Mouse (Mus musculus): ENCODE measurements around the gene Capzb. TPM values are rescaled to one million over a fixed set of nuclear protein-coding genes. Genes with fewer than 3 reads are reported as not detected.
A peak's percentile ranks its signal among the peaks of the same experiment; 100 is the strongest.

The Capzb gene
- polyA plus RNA-seq, 2 experiments: 198 to 284 TPM

DNA sequence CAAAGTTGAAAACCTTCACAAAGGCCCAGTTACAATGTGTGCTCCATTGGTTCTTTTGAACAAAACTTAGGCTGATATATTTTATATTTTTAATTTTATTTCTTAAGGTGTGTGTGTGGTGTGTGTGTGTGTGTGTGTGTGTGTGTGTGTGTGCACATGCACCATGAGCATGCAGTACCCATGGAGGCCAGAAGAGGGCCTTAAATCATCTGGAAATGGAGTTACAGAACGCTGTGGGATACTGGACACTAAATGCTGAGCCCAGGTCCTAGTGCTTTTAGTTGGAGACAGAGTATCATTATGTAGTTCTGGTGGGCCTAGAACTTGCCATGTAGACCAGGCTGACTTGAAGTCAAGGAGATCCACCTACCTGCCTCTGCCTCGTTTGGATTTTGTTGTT lies 13.5 kb upstream of the Capzb start:
- WGBS: 83% methylated on average over 2 of the region's 2 CpGs
- no peaks in the 10 kb centered on the region for H3K27me3 ChIP-seq (ENCODE audit: control insufficient read depth, insufficient read depth, low read length)
- no peak overlapping the region for H3K4me3 ChIP-seq (replicated peaks; ENCODE audit: low read length)
- H3K4me2 ChIP-seq (replicated peaks; ENCODE audit: low read depth, low read length, severe bottlenecking): no peak overlapping the region
- TF ChIP-seq POLR2A (IDR thresholded peaks at IDR 0.05; ENCODE audit: borderline replicate concordance, extremely low read depth, insufficient read depth, insufficient read length): no peak
- ATAC-seq (ENCODE audit: low FRiP score, low read depth) (no peak), DNase-seq (ENCODE audit: low spot score) (no peak)
- no peak overlapping the region for H3K9ac ChIP-seq (ENCODE audit: low read depth, low read length, severe bottlenecking)
- no peaks in the 10 kb centered on the region for H3K36me3 ChIP-seq (ENCODE audit: control insufficient read depth, insufficient read depth, low read length)
- H3K9me3 ChIP-seq (ENCODE audit: control insufficient read depth, low read length): no peaks in the 10 kb centered on the region
- H3K4me1 ChIP-seq (ENCODE audit: control insufficient read depth, insufficient read depth, low read length): peaks cover 15% of the 10 kb centered on the region
- no peak overlapping the region for H3K27ac ChIP-seq (replicated peaks; ENCODE audit: low read depth, low read length)

- Histone ChIP-seq H3K4me1 (ENCODE audit: control insufficient read depth, insufficient read depth, low read length) (peaks cover 10% of the 10 kb centered on the region), H3K36me3 (ENCODE audit: control insufficient read depth, insufficient read depth, low read length) (no peaks in the 10 kb centered on the region), H3K4me3 (replicated peaks; ENCODE audit: low read length) (no peak overlapping the region), H3K27me3 (ENCODE audit: control insufficient read depth, insufficient read depth, low read length) (no peaks in the 10 kb centered on the region), H3K9me3 (ENCODE audit: control insufficient read depth, low read length) (no peaks in the 10 kb centered on the region), H3K27ac (replicated peaks; ENCODE audit: low read depth, low read length) (no peak overlapping the region), H3K9ac (ENCODE audit: low read depth, low read length, severe bottlenecking) (no peak overlapping the region), H3K4me2 (replicated peaks; ENCODE audit: low read depth, low read length, severe bottlenecking) (no peak overlapping the region)
- TF ChIP-seq POLR2A (IDR thresholded peaks at IDR 0.05; ENCODE audit: borderline replicate concordance, extremely low read depth, insufficient read depth, insufficient read length): no peak
- DNase-seq (ENCODE audit: low spot score) (peak; percentile 37), ATAC-seq (ENCODE audit: low FRiP score, low read depth) (peak; percentile 36; the same call in 1 of the 2 replicates)
- 63% methylated on average over 17 of the region's 17 CpGs for WGBS
These were observed 12.7 kb upstream of the Capzb start for GRCm38 (mm10) chr4:139179731-139180625.

DNA sequence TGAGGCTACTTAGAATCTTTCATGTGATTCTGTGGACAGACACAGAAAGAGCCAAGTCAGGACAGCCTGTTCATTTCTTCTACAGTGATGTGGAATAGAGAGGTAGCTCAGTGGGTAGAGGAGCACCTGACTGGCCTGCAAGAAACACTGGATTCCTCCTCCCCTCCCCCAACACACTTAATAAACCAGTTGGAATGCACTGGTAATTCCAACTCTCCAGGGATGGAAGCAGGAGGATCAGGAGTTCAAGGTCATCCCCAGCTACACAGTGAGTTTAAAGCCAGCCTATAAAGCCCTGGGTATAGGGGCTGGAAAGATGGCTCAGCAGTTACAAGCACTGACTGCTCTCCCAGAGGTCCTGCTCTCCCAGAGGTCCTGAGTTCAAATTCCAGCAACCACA lies 10.2 kb upstream of the Capzb start:
- no peak for ATAC-seq (ENCODE audit: low FRiP score, low read depth)
- Histone ChIP-seq H3K4me2 (replicated peaks; ENCODE audit: low read depth, low read length, severe bottlenecking) (no peak overlapping the region), H3K4me1 (ENCODE audit: control insufficient read depth, insufficient read depth, low read length) (no peaks in the 10 kb centered on the region), H3K36me3 (ENCODE audit: control insufficient read depth, insufficient read depth, low read length) (no peaks in the 10 kb centered on the region), H3K9ac (ENCODE audit: low read depth, low read length, severe bottlenecking) (no peak overlapping the region), H3K4me3 (replicated peaks; ENCODE audit: low read length) (no peak overlapping the region), H3K27ac (replicated peaks; ENCODE audit: low read depth, low read length) (no peak overlapping the region), H3K9me3 (ENCODE audit: control insufficient read depth, low read length) (no peaks in the 10 kb centered on the region), H3K27me3 (ENCODE audit: control insufficient read depth, insufficient read depth, low read length) (no peaks in the 10 kb centered on the region)
- no peak for DNase-seq (ENCODE audit: low spot score)
- no peak for TF ChIP-seq POLR2A (IDR thresholded peaks at IDR 0.05; ENCODE audit: borderline replicate concordance, extremely low read depth, insufficient read depth, insufficient read length)

DNA sequence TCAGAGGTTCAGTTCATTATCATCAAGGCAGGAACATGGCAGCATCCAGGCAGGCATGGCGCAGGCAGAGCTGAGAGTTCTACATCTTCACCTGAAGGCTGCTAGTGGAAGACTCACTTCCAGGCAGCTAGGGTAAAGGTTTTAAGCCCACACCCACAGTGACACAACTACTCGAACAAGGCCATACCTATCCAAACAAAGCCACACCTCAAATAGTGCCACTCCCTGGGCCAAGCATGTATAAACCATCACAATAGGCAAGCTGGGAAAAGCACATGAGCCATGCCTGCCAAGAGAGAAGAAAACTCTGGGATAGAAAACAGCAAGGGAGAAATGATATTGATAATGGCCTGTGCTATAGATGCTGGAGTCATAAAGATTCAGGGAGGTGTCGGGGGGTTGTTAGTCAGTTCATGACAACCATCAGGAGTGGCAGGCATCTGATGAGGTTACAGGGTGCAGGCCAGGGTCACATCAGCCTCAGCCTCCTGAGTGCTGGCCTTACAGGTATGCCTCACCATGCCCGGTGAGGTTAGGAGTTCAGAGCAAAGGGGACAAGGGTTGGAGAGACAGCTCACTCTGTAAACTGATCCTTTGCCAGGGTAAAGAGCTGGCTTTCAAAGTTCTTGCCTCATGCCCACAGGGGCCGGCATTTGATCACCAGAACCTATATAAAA lies 6.8 kb upstream of the Capzb start:
- H3K4me2 ChIP-seq (replicated peaks; ENCODE audit: low read depth, low read length, severe bottlenecking): no peak overlapping the region
- no peak for TF ChIP-seq POLR2A (IDR thresholded peaks at IDR 0.05; ENCODE audit: borderline replicate concordance, extremely low read depth, insufficient read depth, insufficient read length)
- H3K27ac ChIP-seq (replicated peaks; ENCODE audit: low read depth, low read length): no peak overlapping the region
- no peak for ATAC-seq (ENCODE audit: low FRiP score, low read depth)
- no peak for DNase-seq (ENCODE audit: low spot score)
- no peak overlapping the region for H3K9ac ChIP-seq (ENCODE audit: low read depth, low read length, severe bottlenecking)
- WGBS: 81% methylated on average over 5 of the region's 5 CpGs
- no peaks in the 10 kb centered on the region for H3K27me3 ChIP-seq (ENCODE audit: control insufficient read depth, insufficient read depth, low read length)
- no peaks in the 10 kb centered on the region for H3K4me1 ChIP-seq (ENCODE audit: control insufficient read depth, insufficient read depth, low read length)
- no peaks in the 10 kb centered on the region for H3K36me3 ChIP-seq (ENCODE audit: control insufficient read depth, insufficient read depth, low read length)
- H3K9me3 ChIP-seq (ENCODE audit: control insufficient read depth, low read length): no peaks in the 10 kb centered on the region
- H3K4me3 ChIP-seq (replicated peaks; ENCODE audit: low read length): no peak overlapping the region

DNA sequence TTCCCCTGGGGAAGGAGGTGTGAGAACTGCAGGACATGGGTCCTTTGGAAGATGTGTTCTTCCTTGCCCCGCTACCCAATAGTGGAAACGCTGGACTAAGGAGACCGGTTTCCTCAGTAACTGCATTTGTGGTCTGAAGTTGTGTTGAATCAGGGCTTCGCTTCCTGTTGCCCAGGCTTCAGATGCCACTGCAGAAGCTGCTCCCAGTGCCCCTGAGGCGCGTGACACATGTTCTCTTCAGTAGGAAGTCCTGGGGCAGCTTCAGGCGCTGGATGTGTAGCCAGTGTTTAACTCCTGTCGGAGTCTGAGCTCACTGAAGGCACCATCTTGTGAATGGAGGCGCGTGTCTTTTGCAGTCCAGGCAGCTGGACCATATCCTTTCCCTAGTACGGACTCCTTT lies 4.8 kb upstream of the Capzb start:
- no peaks in the 10 kb centered on the region for H3K27me3 ChIP-seq (ENCODE audit: control insufficient read depth, insufficient read depth, low read length)
- no peak for ATAC-seq (ENCODE audit: low FRiP score, low read depth)
- TF ChIP-seq POLR2A (IDR thresholded peaks at IDR 0.05; ENCODE audit: borderline replicate concordance, extremely low read depth, insufficient read depth, insufficient read length): no peak

More for the DNA sequence above, 4.8 kb upstream of the Capzb start:
- no peaks in the 10 kb centered on the region for H3K36me3 ChIP-seq (ENCODE audit: control insufficient read depth, insufficient read depth, low read length)
- WGBS: 88% methylated on average over 11 of the region's 11 CpGs
- DNase-seq (ENCODE audit: low spot score): no peak
- H3K27ac ChIP-seq (replicated peaks; ENCODE audit: low read depth, low read length): no peak overlapping the region
- no peak overlapping the region for H3K4me2 ChIP-seq (replicated peaks; ENCODE audit: low read depth, low read length, severe bottlenecking)
- H3K4me1 ChIP-seq (ENCODE audit: control insufficient read depth, insufficient read depth, low read length): peaks cover 9% of the 10 kb centered on the region
- no peak overlapping the region for H3K9ac ChIP-seq (ENCODE audit: low read depth, low read length, severe bottlenecking)
- H3K4me3 ChIP-seq (replicated peaks; ENCODE audit: low read length): no peak overlapping the region
- H3K9me3 ChIP-seq (ENCODE audit: control insufficient read depth, low read length): no peaks in the 10 kb centered on the region

Measured in limb, embryonic 14.5 days (tissue).